Mouse (Mus musculus): ENCODE results near the gene Gabarap. TPM values are rescaled to one million over a fixed set of nuclear protein-coding genes. Genes with fewer than 3 reads are reported as not detected.

The Gabarap gene
- total RNA-seq, 2 experiments from 2014 or later: 170 to 180 TPM

DNA sequence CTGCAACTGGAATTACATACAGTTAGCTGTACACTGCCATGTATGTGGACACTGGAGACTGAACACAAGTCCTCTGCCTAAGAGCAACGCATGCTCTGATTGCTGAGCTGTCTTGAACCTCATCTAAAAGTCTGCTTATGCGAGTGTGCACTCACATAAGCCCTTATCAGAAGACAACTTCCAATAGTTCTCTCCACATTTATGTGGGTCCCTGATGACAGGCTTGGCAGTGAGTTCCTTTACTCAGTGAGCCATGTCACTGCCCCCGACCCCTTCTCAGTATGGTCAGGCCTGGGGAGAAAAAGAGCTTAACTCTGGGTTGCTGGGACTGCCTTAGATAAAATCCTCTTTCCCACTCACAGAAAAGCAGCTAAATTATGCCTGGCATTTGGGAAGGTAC is 25.7 kb downstream of the Gabarap start, which contains the start of gene Dlg4:
Gene Dlg4 (plus strand): TSS at position 274 of the 400 bp plus-strand sequence.
- no peak for DNase-seq
- intact Hi-C loops (cut with DNase I; ENCODE audit: low total_unique reads): no loop called here

DNA sequence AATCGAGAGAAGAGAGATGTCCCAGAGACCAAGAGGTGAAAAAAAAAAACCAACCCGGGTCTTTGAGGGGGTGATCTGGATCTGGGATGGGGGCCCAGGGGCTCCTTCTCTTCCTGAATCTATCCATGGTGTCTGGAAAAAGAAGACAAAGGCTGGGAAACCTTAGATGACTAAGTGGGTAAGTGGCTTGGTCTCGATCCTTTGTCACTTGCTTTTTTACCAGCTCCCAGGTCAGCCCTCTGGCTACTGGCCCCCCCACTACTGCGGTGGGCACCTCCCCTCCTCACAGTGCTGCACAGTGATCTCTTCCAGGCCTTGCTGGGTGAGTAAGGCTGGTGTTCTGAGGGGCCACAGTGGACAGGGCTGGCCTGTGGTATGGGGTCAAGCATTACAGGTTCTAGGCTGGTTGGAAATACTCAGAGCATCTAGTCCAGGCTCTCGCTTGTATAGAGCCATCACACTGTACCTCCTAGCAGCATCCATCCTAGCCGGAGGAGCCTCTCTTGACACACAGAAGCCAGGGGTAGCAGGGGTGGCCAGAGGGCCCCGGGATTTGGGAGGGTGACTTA is 26.3 kb downstream of the Gabarap start:
- DNase-seq: no peak
- intact Hi-C loops (cut with DNase I; ENCODE audit: low total_unique reads): no loop called here

DNA sequence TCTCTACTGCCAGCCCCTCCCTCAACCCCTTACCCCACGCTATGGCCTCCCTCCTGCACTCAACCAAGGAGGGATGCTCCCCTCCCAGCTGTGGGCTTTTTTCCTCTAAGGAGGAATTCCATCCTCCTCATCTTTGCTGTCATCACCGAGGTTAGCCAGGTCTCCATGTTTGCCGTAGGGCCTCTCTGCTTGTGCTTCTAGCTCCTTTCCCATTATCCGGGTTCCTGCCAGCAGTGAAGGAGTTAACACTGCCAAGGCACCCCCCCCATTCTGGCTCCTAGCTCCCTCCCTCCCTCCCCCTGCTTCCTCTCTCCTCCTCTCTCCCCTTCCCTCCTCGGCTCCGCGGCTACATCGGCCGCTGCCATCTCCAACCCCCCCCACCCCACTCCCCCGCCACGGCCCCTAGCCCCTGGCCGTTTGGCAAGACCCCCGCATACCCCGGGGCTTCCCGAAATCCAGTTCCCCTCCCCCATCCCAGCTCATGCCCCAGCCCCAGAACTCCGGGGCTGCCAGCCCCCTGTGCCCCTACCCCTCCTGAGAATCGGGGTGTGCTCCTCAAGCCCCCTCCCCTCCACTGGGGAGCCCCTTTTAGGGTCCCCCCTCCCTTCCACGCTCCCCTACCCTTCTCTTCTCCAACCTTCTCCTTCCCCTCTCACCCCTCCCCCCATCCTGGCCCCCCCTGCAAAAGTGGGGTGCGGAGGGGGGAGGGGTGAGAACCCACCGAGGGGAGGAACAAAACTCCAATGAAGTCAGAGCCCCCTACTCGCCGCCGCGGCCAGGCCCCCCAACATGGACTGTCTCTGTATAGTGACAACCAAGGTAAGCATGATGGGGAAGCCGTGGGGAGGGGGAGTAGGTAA is 27.4 kb downstream of the Gabarap start:
- intact Hi-C loops (cut with DNase I; ENCODE audit: low total_unique reads): no loop called here
- peak; percentile 68 for DNase-seq

- DNase-seq: no peak
- intact Hi-C loops (cut with DNase I; ENCODE audit: low total_unique reads): no loop called here
Observed at GRCm38 (mm10) chr11:70019495-70020021, 28.6 kb downstream of the Gabarap start.

DNA sequence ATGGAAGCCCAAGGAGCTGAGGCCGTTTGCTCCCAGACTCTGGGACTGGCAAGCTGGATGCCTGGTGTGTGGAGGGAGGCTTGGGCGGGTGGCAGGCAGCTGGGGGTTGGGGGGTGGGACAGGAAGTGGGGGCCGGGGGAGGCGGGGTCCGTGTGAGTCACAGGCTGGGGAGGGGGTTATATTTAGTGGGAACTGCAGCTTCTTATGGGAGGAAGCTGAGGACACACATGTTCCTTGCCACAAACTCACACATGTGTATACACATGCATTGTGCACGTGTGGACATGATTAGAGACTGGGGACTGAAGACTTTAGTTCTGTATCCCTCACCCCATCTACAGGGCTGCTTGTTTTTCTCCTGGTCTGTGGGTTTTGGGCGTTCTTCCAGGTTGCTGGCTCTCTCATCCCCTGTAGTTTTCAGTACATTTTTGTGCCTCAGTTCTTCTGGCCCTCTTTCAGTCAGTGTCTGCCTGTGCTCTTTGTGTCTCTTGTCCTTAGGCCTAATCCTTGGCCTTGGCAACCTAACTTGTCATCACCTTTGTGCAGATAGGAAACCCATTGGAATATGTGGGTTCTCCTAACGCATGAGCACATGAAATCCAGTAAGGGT is 29.2 kb downstream of the Gabarap start:
- intact Hi-C loops (cut with DNase I; ENCODE audit: low total_unique reads): no loop called here
- no peak for DNase-seq

DNA sequence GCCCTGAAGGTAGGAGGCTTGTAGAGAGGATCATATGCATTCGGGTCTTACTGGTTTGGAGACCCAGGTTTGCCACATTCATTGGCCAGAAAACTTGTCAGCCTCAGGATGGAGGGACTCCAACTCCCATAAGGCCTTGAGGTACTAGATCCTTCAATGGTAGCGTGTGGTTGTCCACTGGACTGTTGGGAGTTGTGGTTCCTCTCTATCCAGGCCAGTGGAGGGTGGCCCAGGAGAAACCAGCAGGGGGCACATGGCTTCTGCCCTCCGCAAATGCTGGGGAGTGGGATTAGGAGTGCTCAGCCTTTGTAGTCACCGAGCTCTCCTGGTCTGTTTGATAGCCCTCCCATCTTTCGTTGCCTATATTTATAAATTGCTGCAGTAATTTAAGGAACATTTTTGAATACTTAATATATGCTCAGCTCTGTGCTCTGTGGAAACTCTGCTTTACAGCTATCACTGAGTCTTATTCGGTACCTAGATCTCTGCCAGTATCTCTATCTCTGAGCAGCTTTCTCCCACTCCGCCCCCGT is 29.9 kb downstream of the Gabarap start:
- intact Hi-C loops (cut with DNase I; ENCODE audit: low total_unique reads): no loop called here
- DNase-seq: peak; percentile 75

DNA sequence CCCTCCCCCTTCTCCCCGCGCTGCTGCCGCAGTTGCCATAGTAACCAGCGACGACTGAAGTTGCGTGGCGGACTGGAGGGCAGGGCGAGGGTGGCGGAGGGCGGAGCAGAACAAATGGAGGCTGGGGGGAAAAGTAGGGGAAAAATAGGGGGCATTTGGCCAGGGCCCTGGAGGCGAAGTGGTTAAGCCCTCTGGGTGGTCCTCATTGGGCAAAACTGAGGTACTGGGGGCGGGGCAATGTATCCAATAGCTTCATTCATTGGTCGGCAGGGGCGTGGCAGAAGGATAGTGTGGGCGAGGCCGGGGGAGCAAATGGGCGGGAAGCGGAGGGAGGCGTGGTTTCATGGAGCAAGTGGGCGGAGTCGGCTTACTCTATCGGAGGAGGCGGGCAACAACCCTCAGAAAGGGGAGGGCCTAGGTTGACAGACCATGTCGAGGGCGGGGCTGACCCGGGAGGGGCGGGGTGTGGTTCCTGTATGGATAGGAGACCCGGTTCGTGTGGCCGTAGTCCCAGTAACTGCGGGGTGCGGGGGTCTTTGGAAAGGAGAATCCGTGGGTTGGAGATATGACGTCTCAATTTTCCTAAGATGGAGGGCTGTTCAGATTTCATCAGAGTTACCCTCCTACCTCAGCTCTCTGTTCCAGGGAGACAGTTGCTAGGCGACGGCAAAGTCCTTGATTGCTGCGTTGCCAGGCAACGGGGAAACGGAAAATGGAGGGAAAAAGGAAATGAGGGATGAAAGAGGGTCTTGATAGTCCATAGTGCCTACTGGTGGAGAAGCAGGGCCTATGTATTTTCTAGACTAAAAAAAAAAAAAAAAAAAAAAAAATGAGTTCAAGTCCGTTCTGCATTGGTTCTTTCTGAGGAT is 30.6 kb downstream of the Gabarap start:
- DNase-seq: peak; percentile 98
- intact Hi-C loops (cut with DNase I; ENCODE audit: low total_unique reads): no loop called here

- no peak for DNase-seq
- intact Hi-C loops (cut with DNase I; ENCODE audit: low total_unique reads): no loop called here
Observed at GRCm38 (mm10) chr11:70023481-70024150, 32.7 kb downstream of the Gabarap start.

DNA sequence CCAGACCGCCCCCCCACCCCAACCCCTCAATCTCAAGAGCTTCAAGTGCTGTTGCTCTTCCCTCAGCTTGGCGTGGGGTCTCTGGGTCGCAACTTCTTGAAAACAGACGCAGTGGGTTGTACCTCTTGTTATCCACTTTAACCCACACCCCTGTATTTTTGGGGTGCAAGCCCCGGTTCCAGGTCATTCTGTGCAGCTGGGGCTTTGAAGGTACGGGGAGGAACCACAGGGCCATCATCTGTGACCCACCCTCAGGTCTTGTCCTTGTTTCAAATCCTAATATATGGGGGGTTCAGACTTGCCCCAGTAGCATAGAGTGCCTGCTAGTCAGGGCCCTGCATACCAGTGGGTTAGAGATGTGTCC is 33.2 kb downstream of the Gabarap start:
- intact Hi-C loops (cut with DNase I; ENCODE audit: low total_unique reads): no loop called here
- no peak for DNase-seq

GRCm38 (mm10) chr11:70026689-70027088 is 35.7 kb downstream of the Gabarap start:
- intact Hi-C loops (cut with DNase I; ENCODE audit: low total_unique reads): no loop called here
- DNase-seq: peak; percentile 85

DNA sequence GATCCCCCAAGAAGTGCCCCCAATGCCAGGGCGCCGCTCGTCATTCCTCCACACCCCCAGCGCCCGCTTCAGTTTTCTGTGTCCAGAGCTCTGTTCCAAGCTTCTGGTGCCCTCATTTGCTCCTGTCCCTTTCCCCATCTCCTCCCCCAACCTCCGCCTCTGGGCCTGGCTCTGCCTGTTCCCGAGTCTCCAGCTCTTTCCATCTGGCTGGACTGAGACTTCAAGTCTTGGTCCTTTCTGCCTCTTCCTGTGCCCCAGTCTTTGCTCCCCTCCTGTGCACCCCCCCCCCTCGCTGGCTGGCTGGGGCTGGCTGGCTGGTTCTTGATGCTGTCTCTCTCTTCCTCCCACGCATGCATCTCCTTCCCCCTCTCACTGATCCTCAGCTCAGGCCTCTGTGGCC is 36.5 kb downstream of the Gabarap start:
- DNase-seq: peak; percentile 76
- intact Hi-C loops (cut with DNase I; ENCODE audit: low total_unique reads): no loop called here

- peak; percentile 40 for DNase-seq
- intact Hi-C loops (cut with DNase I; ENCODE audit: low total_unique reads): no loop called here
Observed at GRCm38 (mm10) chr11:70028401-70029129, 37.6 kb downstream of the Gabarap start.

GRCm38 (mm10) chr11:70029130-70029801 is 38.3 kb downstream of the Gabarap start:
- DNase-seq: peak; percentile 87
- intact Hi-C loops (cut with DNase I; ENCODE audit: low total_unique reads): no loop called here

DNA sequence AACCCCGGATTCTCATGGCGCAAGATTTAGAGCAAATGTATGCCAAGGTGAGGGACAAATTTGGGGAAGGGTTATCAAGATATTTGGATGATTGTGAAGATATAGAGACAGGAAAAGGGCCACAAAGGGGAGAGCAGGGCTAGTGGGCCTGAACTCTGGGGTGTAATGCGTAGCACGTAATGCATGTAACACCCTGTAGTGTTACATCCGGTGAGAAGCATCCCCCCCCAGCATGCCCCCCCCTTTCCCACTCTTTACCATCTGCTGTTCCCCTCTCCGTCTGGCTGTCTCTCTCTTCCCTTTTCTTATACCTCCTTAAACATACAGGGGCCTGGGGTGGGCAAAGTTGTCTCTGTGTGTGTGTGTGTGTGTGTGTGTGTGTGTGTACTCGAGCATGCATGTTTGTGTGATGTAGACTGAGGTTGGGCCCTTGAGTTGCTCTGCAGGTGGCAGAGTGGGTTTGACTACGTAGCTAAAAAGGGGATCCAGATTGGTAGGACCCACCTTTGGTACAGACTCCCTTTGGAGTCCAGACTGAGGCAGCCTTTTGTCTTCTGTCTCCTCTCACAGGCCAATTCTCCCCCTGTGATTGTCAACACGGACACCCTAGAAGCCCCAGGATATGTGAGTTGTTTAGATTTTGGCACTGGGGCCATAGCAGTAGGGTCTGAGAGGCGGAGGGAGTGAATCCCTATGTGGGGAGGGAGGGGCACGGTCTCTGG is 39.0 kb downstream of the Gabarap start:
- DNase-seq: no peak
- intact Hi-C loops (cut with DNase I; ENCODE audit: low total_unique reads): no loop called here

DNA sequence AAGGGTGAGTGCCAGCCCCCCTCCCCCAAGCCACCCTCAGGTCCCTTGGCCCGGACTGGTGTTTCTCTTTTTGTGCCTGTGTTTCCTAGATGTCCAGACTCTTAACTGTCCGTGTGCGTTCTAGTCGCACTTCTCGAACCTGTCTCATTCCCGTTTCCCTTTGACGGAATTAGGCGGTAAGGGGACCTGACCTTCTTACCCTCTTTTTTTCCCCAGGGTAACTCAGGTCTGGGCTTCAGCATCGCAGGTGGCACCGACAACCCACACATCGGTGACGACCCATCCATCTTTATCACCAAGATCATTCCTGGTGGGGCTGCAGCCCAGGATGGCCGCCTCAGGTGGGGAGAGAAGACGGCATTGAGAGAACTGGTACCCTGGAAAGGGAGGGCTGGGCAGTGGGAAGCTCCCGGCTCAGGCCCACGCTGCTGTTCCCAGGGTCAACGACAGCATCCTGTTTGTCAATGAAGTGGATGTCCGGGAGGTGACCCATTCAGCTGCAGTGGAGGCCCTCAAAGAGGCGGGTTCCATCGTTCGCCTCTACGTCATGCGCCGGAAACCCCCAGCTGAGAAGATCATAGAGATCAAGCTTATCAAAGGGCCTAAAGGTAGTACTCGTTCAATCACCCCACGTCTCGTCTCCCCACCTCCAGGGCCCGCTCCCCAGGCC is 39.8 kb downstream of the Gabarap start:
- intact Hi-C loops (cut with DNase I; ENCODE audit: low total_unique reads): no loop called here
- no peak for DNase-seq

DNA sequence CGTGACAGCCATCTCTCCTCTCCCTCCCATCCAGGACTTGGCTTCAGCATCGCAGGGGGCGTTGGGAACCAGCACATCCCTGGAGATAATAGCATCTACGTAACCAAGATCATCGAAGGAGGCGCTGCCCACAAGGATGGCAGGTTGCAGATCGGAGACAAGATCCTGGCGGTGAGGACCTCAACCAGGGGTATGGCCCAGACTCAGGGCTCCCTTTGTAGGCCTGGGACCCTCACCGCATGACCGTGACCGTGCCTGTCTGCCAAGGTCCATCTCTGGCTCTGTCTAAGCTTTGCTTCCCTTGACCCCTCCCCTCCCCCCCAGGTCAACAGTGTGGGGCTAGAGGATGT is 40.4 kb downstream of the Gabarap start:
- DNase-seq: no peak
- intact Hi-C loops (cut with DNase I; ENCODE audit: low total_unique reads): no loop called here

DNA sequence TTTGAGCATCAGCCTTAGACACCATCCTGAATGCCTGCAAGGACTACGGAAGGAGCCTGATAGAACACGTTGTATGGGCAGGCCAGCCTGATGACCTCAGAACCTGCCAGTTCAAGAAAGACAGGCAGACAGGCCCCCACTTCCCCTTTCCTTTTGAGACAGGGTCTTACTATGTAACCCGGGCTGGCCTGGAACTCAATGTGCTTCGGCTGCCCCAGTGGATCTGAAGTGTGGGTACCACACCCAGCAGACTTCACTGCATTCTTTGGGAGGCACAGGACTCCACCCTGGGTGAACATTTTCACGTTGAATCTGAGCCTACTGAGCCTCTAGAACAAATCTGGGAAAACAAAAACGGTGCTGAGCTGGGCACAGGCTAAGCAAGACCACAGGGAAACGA is 47.2 kb downstream of the Gabarap start:
- intact Hi-C loops (cut with DNase I; ENCODE audit: low total_unique reads): no loop called here
- DNase-seq: no peak
